Mouse (Mus musculus) adrenal gland, postnatal 14 days (tissue): ENCODE data around the gene Parp4. TPM values are rescaled to one million over a fixed set of nuclear protein-coding genes. Genes with fewer than 3 reads are reported as not detected.

Experiments
- DNase-seq: peaks from one replicate; pipeline ENCODE4 v3.0.0; 2021; ENCODE audit warnings: mixed read lengths
- total RNA-seq: library from RNA; stranded (reverse); gene quantifications from 2 replicates; pipeline ENCODE4 v1.2.3, GENCODE M21; 2021

The Parp4 gene
- total RNA-seq, 1 experiment from 2014 or later = 25.5 TPM

DNA sequence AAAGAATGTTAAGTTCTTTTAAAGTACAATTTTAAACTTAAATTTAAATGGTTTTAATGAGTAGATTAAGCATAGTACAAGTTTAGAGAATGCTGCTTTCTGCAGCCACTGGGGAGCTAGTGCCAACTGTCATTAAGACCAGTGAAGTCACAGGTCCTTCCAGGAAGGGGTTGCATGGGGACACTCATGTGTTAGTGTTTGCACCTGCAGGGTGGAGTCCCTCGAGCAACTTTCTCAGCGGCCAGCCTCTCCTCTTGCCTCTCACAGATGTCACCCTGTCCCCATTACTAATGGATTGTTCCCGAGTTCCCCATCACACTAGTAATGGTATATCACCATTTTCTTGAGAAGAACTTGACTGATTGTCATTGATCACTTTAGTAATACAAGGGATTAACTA is 37.8 kb downstream of the Parp4 start:
- DNase-seq = no peak

DNA sequence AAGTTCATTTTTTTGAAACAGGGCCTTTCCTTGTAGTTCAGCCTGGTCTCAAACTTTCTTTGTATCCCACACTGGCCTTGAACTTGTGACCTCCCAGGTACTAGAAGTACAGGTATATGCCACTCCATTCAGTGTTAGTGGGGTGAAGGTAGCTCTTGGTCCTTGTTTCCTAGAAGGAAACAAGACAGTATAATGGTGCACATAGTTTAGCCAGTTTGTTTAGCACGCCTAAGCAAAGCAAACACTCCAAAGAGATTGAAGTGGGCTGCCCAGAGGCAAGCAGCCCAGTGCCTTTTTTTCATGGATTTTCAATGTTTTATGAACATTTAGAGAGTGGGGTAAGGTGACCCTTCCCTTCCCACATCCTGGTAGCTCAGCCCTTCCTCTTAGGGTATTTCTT is 42.1 kb downstream of the Parp4 start:
- DNase-seq = no peak

DNA sequence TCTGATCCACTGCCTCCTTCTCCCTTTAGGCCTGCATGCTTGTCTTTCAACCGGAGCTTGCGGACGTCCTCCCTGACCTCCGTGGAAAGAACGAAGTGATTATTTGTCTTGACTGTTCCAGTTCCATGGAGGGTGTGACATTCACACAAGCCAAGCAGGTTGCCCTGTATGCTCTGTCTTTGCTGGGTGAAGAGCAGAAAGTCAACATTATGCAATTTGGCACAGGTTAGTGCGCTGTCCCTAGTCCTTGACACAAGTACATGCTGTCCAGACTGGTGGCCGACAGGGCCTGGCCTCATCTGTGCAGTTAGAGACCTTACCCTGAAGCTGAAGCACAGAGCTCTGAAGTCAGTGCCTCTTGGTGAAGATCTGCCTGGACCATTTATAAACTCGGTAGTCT is 45.0 kb downstream of the Parp4 start:
- DNase-seq = peak; percentile 22

DNA sequence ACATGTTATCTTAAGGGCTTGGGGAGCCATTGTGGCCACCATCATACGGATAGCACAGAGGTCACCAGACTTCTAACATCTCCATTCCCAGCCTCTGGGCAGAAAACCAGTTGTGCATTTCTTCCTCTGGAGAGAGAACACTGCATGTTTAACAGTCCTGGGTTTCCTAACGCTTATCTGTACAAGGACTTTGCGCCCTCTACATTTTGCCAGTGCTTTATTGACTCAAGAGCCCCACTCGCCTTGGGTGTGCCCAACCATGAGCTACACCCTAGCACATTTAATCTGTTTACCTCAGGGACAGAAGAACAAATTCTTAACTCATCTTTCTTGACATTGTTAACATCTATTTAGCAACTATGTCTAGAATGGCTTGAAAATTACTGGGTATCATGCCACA is 50.8 kb downstream of the Parp4 start:
- no peak for DNase-seq

DNA sequence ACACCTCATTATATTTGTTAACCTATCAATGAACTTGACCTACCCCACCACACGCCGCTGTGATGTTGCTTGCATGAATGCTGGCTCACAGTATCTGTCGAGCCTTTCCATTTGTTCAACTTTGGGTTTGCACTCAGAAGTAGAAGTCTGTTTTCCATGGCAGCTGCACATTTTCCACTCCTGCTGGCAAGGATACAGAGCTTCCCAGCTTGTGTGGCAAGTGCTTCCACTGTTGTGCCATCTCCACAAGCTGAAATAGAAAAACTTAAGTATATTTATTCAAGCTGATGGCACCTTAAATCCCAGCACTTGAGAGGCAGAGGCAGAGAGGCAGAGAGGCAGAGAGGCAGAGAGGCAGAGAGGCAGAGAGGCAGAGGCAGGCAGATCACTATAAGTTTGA is 52.9 kb downstream of the Parp4 start:
- DNase-seq = no peak

DNA sequence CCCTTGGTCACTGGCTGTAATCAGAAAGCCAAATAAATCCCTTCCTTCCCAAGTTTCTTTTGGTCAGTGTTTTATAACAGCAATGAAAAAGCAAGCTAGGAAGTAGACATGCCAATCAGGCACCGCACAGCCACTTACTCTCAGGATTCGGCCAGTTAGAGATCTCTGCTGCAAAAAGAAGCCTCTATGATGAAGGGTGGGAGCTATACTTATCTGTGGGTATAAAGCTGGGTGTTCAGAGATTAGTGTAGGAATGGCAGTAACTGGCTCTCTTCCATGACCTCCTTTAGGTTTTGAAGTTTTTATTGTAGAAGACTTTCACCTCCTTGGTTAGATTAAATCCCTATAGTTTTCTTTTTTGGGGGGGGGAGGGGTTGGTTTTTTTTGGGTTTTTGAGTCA is 55.7 kb downstream of the Parp4 start:
- DNase-seq = no peak

DNA sequence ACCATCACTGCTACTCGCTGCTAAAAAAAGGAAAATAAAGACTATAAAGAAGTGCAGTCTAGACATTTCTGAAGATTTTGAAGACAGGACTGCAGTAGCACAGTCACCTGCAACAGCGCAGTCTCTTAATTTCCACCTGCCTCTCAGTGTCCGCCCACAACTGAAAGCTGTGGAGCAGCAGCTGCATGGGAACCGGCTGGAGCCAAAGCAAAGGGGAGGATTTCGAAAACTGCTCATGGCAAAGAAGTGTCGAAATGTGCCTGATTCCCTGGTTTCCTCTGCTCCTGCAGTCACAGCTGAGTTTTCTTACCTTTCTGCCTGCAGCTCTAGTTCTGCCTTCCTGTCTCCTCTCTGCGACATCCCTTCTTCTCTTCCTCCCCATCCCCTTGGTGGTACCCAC is 71.8 kb downstream of the Parp4 start:
- no peak for DNase-seq

DNA sequence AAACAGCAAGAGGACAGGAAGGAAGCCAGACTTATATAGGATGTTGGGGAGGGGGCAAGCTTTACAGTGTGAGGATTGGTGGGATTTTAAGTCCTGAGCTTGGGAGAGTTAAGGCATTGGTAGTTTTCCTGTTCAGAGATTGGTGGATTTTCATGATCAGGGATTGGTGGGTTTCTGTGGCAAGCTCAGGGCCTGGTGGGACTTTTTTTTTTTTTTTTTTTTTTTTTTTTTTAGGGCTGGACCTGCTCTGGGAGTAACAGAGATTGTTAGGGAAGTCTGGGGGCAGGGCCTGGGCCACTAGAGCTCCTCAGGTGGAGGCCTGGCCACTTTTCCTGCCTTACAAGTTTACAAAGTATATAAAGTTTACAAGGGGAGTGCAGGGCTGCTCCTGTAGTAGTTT is 74.0 kb downstream of the Parp4 start:
- DNase-seq = no peak

DNA sequence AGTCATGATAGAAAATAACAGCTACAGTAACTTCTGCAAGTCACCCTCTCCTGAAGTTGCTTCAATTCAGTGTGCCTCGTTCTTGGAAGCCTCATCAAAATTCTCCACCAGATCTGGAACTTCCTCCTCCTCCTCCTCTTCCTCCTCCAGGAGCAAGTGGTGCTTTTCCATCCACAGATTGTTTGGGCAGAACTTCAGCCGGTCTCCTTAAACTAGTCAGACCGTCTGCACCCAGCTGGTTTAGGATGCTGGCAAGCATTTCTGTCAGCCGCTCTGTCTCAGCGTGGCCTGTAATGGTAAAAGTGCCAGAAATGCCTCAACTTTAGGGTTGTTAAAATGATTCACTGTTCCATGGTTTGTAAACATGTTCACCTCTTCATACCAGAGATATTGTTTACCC is 90.2 kb downstream of the Parp4 start:
- DNase-seq = no peak

DNA sequence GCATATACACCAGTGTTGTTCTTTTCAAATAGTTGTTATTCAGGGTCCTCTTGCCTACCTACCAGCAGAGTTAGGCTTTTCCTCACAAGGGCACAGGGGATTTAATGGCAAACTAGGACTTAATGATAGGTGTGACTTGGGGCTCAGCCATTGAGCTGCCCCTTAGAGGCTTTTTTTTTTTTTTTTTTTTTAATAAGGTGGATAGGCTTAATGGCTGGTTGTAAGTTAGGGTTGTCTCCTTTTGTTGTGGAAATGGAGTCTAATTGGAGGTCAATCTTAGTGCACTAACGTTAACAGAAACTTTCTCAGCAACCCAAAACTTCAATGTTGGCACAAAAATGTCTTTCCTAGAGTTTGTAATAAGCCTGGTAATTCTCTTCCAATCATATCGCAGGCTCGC is 91.5 kb downstream of the Parp4 start:
- DNase-seq = no peak

DNA sequence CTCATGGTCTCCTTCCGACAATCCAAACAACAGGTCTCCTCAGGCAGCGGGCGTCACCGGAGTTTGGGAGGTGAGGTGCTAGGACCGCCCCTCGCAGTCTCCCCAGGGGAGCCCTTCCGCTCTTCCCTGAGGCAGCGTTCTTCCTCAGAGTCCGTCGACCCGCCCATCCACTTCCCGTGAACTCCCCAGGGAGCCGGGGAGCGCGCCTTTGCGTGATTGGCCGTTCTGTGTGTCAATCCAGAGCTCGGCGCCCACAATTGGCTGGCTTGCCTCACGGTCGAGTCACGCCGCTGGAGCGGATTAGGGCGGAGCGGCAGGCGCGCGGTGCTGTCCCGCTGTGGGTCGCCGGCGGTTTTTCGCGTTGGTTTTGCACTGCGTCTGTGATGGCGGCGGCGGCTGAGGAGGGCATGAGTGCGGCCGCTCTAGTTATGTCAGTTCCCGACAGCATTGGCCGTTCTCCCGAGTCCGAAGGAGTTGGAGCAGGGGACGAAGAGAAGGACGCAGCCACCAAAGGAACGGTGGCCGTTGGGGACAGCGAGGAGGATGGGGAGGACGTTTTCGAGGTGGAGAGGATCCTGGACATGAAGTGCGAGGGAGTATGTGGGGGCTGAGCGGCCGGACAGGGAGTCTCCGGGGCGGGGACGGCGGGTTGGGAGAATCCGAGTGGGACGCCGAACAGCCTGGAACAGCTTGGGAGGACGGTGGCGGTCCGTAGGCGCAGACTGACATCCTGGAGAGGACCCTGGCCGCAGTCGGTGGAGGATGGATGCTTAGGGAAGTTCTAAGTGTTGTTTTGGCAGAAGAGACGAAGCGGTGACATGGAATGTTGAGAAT is 92.8 kb downstream of the Parp4 start, which contains the start of gene Mphosph8:
Gene Mphosph8, plus strand, starts transcription at position 280 of the 834 bp plus-strand sequence.
- DNase-seq = peak; percentile 99

DNA sequence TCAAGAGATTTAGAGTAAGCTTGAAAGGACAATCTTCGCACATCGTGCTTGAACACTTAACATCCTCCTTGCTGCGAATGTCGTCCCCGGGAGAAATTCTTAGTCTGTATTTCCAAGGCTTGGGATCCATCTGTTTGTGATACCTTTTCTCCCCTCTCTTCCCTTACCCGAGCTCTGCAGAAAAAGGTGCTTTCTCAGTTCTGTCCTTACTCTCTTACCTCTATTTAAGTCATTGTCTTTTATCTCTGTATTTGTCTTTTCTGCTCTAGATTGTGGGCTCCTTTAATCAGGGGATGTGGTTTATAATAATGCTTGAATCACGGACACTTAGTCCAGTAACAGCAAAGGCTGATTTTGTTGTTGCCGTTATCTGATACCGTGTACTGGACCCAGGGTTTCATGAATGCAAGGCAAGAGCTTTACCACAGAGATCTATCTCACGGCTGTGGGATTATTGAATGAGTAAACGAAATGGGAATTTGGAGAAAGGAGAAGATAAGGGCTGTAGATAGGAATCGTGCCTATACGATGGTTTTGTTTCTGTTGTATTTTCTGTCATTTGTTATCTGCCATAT is 93.7 kb downstream of the Parp4 start:
- no peak for DNase-seq

DNA sequence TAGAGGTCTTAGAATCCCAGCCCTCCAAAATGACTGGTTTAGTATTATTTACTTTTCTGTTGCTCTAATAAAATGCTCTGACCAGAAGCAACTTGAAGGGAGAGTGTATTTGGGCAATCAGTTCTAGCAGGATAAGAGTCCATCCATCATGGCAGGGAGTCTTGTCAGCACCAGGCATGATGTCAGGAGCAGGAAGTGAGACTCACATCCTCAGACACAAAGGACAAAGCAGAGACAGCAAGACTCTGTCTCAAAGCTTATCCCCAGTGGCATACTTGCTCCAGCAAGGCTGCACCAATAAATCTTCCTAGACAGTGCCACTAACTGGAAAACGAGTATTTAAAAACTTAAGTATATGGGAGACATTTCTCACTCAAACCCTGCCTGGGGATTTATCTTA is 110.0 kb downstream of the Parp4 start:
- no peak for DNase-seq

DNA sequence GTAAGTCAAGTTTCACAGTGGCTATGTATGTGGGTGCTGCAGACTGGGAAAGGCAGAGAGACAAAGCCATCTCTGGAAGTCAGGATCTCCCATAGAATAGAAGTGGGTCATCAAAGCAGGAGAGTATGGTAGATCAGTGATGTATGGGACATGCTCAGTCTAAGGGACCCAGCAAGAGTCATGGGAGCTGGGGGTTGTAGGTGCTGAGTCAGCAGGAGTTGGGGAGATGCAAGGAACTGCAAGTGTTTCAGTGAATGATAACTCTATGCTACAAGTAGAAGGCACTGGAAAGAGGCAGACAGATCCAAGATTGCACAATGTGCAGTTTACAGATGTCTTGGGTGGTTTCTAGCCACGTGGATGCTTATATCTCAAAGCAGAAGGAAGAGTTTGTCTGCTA is 113.7 kb downstream of the Parp4 start:
- DNase-seq = no peak

DNA sequence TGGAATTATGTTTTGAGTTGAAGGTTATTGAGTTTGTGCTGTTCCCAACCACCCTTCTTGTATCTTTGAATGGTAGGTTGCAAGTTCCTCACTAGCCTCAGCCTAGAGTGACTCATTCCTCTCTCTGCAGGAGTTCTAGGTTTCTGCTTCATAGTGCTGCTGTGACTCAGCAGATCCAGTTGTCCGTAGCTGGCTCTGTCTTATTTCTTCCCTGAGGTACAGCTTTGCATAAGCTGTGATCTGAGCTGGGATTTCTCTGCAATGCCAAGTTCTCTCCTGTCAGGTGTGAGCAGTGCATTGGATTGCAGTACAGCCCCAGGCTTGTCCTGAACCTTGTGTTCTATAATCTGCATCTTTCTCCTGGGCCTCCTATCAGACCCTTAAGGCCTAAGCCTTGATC is 114.3 kb downstream of the Parp4 start:
- DNase-seq = no peak

DNA sequence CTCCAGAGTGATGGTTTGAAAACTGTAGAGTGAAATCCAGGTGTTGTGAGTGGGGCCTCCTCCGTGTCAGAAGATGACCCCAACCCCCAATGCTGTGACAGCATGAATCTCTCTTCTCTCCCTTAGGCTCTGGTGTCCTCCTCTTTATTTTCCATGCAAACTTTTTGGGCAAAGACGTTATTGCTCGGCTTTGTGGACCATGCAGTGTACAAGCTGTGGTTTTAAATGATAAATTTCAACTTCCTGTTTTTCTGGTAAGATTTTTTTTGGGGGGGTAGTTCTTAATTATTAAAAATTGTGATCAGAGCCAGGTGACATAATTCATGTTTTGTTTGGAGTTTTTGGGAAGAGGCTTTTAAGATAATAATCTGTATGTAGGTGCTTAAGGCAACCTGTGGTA is 120.1 kb downstream of the Parp4 start:
- DNase-seq = no peak

DNA sequence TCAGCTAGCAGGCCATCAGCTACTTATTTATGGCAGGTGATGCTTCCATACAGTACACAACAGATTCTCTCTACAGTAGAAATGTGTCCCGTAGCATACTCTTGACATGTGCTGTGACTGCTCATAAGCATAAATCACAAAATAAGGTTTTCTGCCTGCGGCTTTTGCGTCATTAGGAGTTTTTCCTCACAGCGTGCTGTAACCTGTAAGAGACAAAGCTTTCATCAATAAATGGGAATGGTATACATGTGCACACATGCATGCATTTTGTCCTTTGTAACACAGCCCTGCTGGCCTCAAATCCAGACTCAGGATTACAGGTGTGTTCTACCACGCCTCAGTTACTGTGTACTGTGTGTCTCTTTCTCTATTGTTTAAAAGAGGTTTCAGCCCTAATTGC is 122.4 kb downstream of the Parp4 start:
- DNase-seq = no peak

DNA sequence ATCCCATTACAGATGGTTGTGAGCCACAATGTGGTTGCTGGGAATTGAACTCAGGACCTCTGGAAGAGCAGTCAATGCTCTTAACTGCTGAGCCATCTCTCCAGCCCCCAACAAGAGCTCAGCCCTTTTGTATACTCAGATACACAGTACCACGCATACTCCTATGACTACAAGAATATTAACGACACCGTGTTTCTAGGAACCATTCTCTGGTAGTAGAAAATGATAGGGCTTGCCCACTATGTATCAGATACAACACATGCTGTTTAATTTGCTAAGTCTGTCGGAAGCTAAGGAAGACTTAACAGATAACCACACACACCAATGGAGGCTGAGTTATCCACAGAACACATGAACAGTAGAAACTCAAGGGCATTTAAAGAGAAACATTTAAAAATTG is 127.2 kb downstream of the Parp4 start:
- no peak for DNase-seq

DNA sequence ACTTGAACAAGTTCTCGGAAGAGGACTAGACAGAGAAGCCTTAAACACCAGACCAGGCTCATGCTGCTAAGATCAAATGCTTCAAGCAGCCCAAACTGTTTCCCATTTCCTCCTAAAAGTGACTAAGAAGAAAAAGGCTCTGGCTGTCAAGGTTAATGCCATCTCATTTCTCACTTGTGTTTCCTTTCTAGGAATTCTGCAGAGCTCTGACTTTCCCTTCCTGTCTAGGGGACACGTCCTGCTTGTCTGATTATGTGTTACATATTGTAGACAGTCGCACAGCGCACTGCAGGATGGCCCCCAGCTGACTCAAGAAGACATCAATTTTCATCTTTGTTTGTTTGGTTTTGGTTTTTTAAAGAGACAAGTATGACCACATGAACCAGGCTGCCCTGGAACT is 130.3 kb downstream of the Parp4 start:
- peak; percentile 31 for DNase-seq

Other genes starting within 250 kb of the Parp4 start
- 0.07 TPM in 1 of 2 replicates, not detected in the other for gene Atp12a, start 210.6 kb upstream of the Parp4 start, total RNA-seq
- gene Rnf17, start 173.0 kb upstream of the Parp4 start, total RNA-seq = 0.48 and 1.2 TPM in 2 replicates
- 8.7 and 9.5 TPM in 2 replicates for gene Cenpj, start 194 bp upstream of the Parp4 start, total RNA-seq
- 23.8 and 25.4 TPM in 2 replicates for gene Mphosph8, start 92.6 kb downstream of the Parp4 start, total RNA-seq
- gene Pspc1, start 202.7 kb downstream of the Parp4 start, total RNA-seq = 31.2 and 39.2 TPM in 2 replicates
- gene Zmym5, start 236.1 kb downstream of the Parp4 start, total RNA-seq = 30.7 and 34.7 TPM in 2 replicates